Mouse (Mus musculus) liver, postnatal 0 days (tissue): Measurements from ENCODE around the gene Myo18a.

Experiments used
- CTCF ChIP-seq: sonication (generic); IDR thresholded peaks from 2 replicates; pipeline ENCODE4 v1.5.1; 2016; ENCODE audit warnings: antibody characterized with exemption, low read depth
- EP300 ChIP-seq: IDR thresholded peaks from 2 replicates; pipeline ENCODE4 v1.6.1; 2016; ENCODE audit warnings: antibody characterized with exemption, low read depth, mild to moderate bottlenecking

DNA sequence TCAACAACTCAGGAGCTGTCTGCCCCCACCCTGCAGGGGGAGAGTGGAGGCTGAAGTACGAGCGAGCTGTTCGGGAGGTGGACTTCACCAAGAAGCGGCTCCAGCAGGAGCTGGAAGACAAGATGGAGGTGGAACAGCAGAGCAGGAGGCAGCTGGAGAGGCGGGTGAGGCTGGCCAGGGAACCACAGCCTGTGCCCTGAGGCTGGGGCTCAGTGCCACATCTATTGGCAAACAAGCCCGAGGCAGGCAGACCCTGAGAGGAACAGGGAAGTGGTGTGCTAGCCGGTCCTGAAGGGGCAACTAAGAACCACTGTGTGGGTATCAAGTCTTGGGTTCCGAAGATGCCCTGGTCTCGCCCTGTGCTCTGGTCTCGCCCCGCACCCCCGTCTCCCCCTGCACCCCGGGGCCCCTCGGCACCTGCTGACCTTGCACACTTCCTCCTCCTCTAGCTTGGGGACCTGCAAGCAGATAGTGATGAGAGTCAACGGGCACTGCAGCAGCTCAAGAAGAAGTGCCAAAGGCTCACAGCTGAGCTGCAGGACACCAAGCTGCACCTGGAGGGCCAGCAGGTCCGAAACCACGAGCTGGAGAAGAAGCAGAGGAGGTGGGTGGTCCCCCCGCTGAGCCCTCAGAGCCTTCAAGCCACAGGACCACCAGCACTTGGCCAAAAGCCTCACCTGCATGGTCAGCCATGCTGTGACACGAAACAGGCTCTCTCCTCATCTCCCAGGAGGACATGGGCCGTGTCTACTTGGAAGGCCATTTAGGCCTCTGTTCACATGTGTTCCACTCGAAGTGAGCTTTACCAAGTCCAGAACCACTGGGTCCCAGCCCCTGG is 80.2 kb downstream of the Myo18a start:
- no peak for TF ChIP-seq CTCF
- TF ChIP-seq EP300 = no peak
